Mouse (Mus musculus): ENCODE results near the gene Fam104a. TPM values are rescaled to one million over a fixed set of nuclear protein-coding genes. Genes with fewer than 3 reads are reported as not detected.

Fam104a gene
- total and polyA plus RNA-seq, 2 experiments = 4.5 to 16.4 TPM

DNA sequence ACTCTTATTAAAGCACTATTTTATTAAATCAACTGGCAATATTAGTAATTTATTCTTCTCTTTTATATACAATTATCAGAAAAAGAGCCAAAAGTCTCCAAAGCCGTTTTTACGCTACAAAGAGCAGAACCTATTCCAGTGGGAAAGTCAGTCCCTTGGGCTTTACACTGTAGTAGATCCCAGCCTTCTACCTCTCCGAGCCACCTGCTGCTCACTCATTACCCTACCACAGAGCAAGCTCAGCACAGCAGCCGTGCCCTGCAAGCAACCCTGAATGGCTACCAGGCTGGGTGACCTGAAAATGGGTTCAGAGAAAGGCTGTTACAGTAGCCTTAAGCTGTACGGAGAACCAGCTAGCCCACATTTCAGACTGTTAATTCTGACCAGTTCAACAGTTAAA is 9.4 kb downstream of the Fam104a start:
- Histone ChIP-seq H3K9ac (ENCODE audit: low read depth, low read length) (no peak overlapping the region), H3K27me3 (ENCODE audit: control insufficient read depth, insufficient read depth, low read length) (no peaks in the 10 kb centered on the region), H3K4me3 (ENCODE audit: insufficient read depth, low read depth, low read length) (no peak overlapping the region), H3K79me2 (ENCODE audit: control insufficient read depth, insufficient read depth, low read length) (peaks cover 43% of the 10 kb centered on the region), H3K27ac (replicated peaks; ENCODE audit: insufficient read depth, low read depth, low read length) (no peak overlapping the region), H3K4me1 (ENCODE audit: control insufficient read depth, insufficient read depth, low read length) (no peaks in the 10 kb centered on the region), H3K36me3 (ENCODE audit: control insufficient read depth, insufficient read depth, low read length) (peaks cover 11% of the 10 kb centered on the region; the same call in 1 of the 2 replicates)
- no peak for TF ChIP-seq CTCF (IDR thresholded peaks at IDR 0.05; ENCODE audit: low read depth, low read length)
- TF ChIP-seq POLR2A (IDR thresholded peaks at IDR 0.05; ENCODE audit: extremely low read depth, insufficient read depth, low read length) = no peak
- DNase-seq (ENCODE audit: extremely low read depth, low read depth, low spot score) = no peak
- 92% methylated on average over 5 of the region's 5 CpGs for WGBS

- Histone ChIP-seq H3K27me3 (ENCODE audit: control insufficient read depth, insufficient read depth, low read length) (no peaks in the 10 kb centered on the region), H3K4me3 (ENCODE audit: insufficient read depth, low read depth, low read length) (no peak overlapping the region), H3K79me2 (ENCODE audit: control insufficient read depth, insufficient read depth, low read length) (peaks cover 37% of the 10 kb centered on the region), H3K36me3 (ENCODE audit: control insufficient read depth, insufficient read depth, low read length) (peaks cover 11% of the 10 kb centered on the region; the same call in 1 of the 2 replicates), H3K27ac (replicated peaks; ENCODE audit: insufficient read depth, low read depth, low read length) (no peak overlapping the region), H3K4me1 (ENCODE audit: control insufficient read depth, insufficient read depth, low read length) (peaks cover 4% of the 10 kb centered on the region), H3K9ac (ENCODE audit: low read depth, low read length) (no peak overlapping the region)
- no peak for DNase-seq (ENCODE audit: extremely low read depth, low read depth, low spot score)
- TF ChIP-seq POLR2A (IDR thresholded peaks at IDR 0.05; ENCODE audit: extremely low read depth, insufficient read depth, low read length) (no peak), CTCF (IDR thresholded peaks at IDR 0.05; ENCODE audit: low read depth, low read length) (no peak)
- 74% methylated on average over 4 of the region's 4 CpGs for WGBS
Observed at GRCm38 (mm10) chr11:113673614-113674013, 10.3 kb downstream of the Fam104a start.

DNA sequence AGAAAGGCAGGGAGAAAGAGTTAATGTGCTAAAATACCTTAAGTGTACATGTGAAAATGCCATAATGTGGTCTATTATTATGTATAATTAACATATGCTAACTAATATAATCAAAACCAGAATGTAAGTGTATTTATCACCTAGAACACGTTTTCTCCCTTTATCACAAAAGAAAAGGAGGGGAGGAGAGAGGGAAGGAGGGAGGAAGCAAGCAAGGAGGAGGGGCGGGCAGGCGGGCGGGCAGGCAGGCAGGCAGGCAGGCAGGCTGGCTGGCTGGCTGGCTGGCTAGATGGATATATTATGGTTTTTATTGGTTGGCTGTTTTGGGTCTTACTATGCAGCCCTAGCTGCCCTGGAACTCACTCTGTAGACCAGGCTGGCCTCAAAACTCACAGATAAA is 14.2 kb downstream of the Fam104a start:
- 94% methylated on average over 4 of the region's 4 CpGs for WGBS
- TF ChIP-seq CTCF (IDR thresholded peaks at IDR 0.05; ENCODE audit: low read depth, low read length) (no peak), POLR2A (IDR thresholded peaks at IDR 0.05; ENCODE audit: extremely low read depth, insufficient read depth, low read length) (no peak)
- no peak overlapping the region for H3K9ac ChIP-seq (ENCODE audit: low read depth, low read length)
- no peak overlapping the region for H3K27ac ChIP-seq (replicated peaks; ENCODE audit: insufficient read depth, low read depth, low read length)
- peaks cover 21% of the 10 kb centered on the region for H3K4me1 ChIP-seq (ENCODE audit: control insufficient read depth, insufficient read depth, low read length)
- DNase-seq (ENCODE audit: extremely low read depth, low read depth, low spot score) = no peak
- H3K36me3 ChIP-seq (ENCODE audit: control insufficient read depth, insufficient read depth, low read length) = no peaks in the 10 kb centered on the region; the same call in 1 of the 2 replicates
- H3K27me3 ChIP-seq (ENCODE audit: control insufficient read depth, insufficient read depth, low read length) = no peaks in the 10 kb centered on the region
- H3K4me3 ChIP-seq (ENCODE audit: insufficient read depth, low read depth, low read length) = no peak overlapping the region
- H3K79me2 ChIP-seq (ENCODE audit: control insufficient read depth, insufficient read depth, low read length) = peaks cover 17% of the 10 kb centered on the region; the same call in 1 of the 2 replicates

DNA sequence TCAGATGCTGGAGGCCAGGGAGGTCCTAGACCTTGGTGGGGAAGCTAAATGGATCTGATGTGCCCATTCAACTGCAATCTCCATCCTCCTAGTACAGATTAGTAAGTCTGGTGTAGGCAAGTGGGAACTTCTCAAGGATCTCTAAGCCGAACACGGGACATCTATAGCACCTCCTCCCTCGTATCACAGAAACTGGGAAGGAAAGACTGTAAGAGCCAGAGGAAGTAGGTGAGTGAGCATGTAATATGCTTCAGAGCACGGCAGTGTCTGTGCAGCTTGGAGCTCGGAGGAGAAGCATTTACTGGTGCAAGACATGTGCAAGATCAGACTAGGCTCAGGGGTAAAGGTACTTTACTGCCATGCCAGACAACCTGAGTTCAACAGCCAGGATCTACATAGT is 15.1 kb downstream of the Fam104a start:
- Histone ChIP-seq H3K4me1 (ENCODE audit: control insufficient read depth, insufficient read depth, low read length) (peaks cover 21% of the 10 kb centered on the region), H3K4me3 (ENCODE audit: insufficient read depth, low read depth, low read length) (no peak overlapping the region), H3K9ac (ENCODE audit: low read depth, low read length) (no peak overlapping the region), H3K27me3 (ENCODE audit: control insufficient read depth, insufficient read depth, low read length) (no peaks in the 10 kb centered on the region), H3K79me2 (ENCODE audit: control insufficient read depth, insufficient read depth, low read length) (peaks cover 15% of the 10 kb centered on the region; the same call in 1 of the 2 replicates), H3K36me3 (ENCODE audit: control insufficient read depth, insufficient read depth, low read length) (peaks cover 3% of the 10 kb centered on the region; the same call in 1 of the 2 replicates), H3K27ac (replicated peaks; ENCODE audit: insufficient read depth, low read depth, low read length) (no peak overlapping the region)
- no peak for TF ChIP-seq POLR2A (IDR thresholded peaks at IDR 0.05; ENCODE audit: extremely low read depth, insufficient read depth, low read length)
- TF ChIP-seq CTCF (IDR thresholded peaks at IDR 0.05; ENCODE audit: low read depth, low read length) = no peak
- 78% methylated on average over 5 of the region's 5 CpGs for WGBS
- no peak for DNase-seq (ENCODE audit: extremely low read depth, low read depth, low spot score)

GRCm38 (mm10) chr11:113667704-113668103 is 16.3 kb downstream of the Fam104a start:
- no peak overlapping the region for H3K4me3 ChIP-seq (ENCODE audit: insufficient read depth, low read depth, low read length)
- WGBS = 77% methylated on average over 4 of the region's 4 CpGs
- DNase-seq (ENCODE audit: extremely low read depth, low read depth, low spot score) = no peak
- peaks cover 11% of the 10 kb centered on the region; the same call in 1 of the 2 replicates for H3K79me2 ChIP-seq (ENCODE audit: control insufficient read depth, insufficient read depth, low read length)
- peaks cover 21% of the 10 kb centered on the region for H3K4me1 ChIP-seq (ENCODE audit: control insufficient read depth, insufficient read depth, low read length)
- TF ChIP-seq POLR2A (IDR thresholded peaks at IDR 0.05; ENCODE audit: extremely low read depth, insufficient read depth, low read length) = no peak
- no peak for TF ChIP-seq CTCF (IDR thresholded peaks at IDR 0.05; ENCODE audit: low read depth, low read length)
- peak overlapping the region; percentile 58 for H3K27ac ChIP-seq (replicated peaks; ENCODE audit: insufficient read depth, low read depth, low read length)
- no peaks in the 10 kb centered on the region for H3K27me3 ChIP-seq (ENCODE audit: control insufficient read depth, insufficient read depth, low read length)
- H3K9ac ChIP-seq (ENCODE audit: low read depth, low read length) = no peak overlapping the region
- H3K36me3 ChIP-seq (ENCODE audit: control insufficient read depth, insufficient read depth, low read length) = peaks cover 8% of the 10 kb centered on the region; the same call in 1 of the 2 replicates

DNA sequence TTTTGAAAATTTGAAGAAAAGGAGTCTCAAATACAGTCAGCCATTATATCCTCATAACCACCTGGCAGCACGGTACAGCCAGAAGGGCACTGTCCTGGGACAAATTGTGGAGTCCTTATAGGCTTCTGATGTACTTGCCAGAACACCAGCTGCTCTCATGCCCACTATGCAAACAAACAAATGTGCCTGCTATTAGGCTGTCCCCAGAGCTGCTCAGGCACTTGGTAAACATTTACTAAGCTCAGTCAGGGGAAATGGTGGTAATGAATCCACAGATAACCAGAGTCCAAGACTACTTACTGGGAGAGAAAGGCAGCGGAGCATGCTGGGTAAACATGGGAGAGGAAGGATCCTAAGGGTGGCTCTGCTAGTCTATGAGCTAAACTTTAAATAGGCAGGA is 16.8 kb downstream of the Fam104a start:
- Histone ChIP-seq H3K27me3 (ENCODE audit: control insufficient read depth, insufficient read depth, low read length) (no peaks in the 10 kb centered on the region), H3K4me3 (ENCODE audit: insufficient read depth, low read depth, low read length) (no peak overlapping the region), H3K9ac (ENCODE audit: low read depth, low read length) (no peak overlapping the region), H3K36me3 (ENCODE audit: control insufficient read depth, insufficient read depth, low read length) (peaks cover 8% of the 10 kb centered on the region; the same call in 1 of the 2 replicates), H3K79me2 (ENCODE audit: control insufficient read depth, insufficient read depth, low read length) (peaks cover 11% of the 10 kb centered on the region; the same call in 1 of the 2 replicates), H3K27ac (replicated peaks; ENCODE audit: insufficient read depth, low read depth, low read length) (peak overlapping the region; percentile 71), H3K4me1 (ENCODE audit: control insufficient read depth, insufficient read depth, low read length) (peaks cover 21% of the 10 kb centered on the region)
- 14% methylated on average over 2 of the region's 2 CpGs for WGBS
- TF ChIP-seq CTCF (IDR thresholded peaks at IDR 0.05; ENCODE audit: low read depth, low read length) (no peak), POLR2A (IDR thresholded peaks at IDR 0.05; ENCODE audit: extremely low read depth, insufficient read depth, low read length) (no peak)
- DNase-seq (ENCODE audit: extremely low read depth, low read depth, low spot score) = peak; percentile 97

All from liver, adult 2 months (tissue).